Mouse (Mus musculus) heart, postnatal 0 days (tissue): ENCODE results near the gene Zfp708. TPM values are rescaled to one million over a fixed set of nuclear protein-coding genes. Genes with fewer than 3 reads are reported as not detected.

Experiments used
- ATAC-seq: fragments of 200-750 bp; cut with Nextera tagmentation; 2 replicates; pipeline ENCODE4 v1.8.0; 2017; ENCODE audit warnings: low read depth, moderate number of reproducible peaks, moderate library complexity; ENCODE audit not compliant: insufficient read depth
- DNase-seq: peaks from one replicate; pipeline ENCODE4 v3.0.0-alpha.2; 2016; ENCODE audit warnings: low spot score
- H3K27ac ChIP-seq: fragments of 300-500 bp; sonication (generic); 2 replicates; pipeline ENCODE4 v1.5.1; 2014; ENCODE audit warnings: low read depth, mild to moderate bottlenecking
- H3K27me3 ChIP-seq: fragments of 300-500 bp; sonication (generic); 2 replicates; pipeline ENCODE4 v1.6.1; 2014; ENCODE audit warnings: low read length, mixed read lengths; ENCODE audit not compliant: control insufficient read depth, insufficient read depth
- H3K36me3 ChIP-seq: fragments of 300-500 bp; sonication (generic); replicated peaks from 2 replicates; pipeline ENCODE4 v1.6.1; 2014; ENCODE audit warnings: low read length, mixed read lengths; ENCODE audit not compliant: control insufficient read depth, insufficient read depth
- H3K4me1 ChIP-seq: fragments of 300-500 bp; sonication (generic); 2 replicates; pipeline ENCODE4 v1.6.1; 2014; ENCODE audit warnings: antibody characterized with exemption; ENCODE audit not compliant: control insufficient read depth, insufficient read depth
- H3K4me2 ChIP-seq: fragments of 300-500 bp; sonication (generic); 2 replicates; pipeline ENCODE4 v1.6.1; 2014; ENCODE audit warnings: low read depth, mild to moderate bottlenecking, low read length, moderate library complexity
- H3K4me3 ChIP-seq: fragments of 300-500 bp; sonication (generic); 2 replicates; pipeline ENCODE4 v1.5.1; 2014; ENCODE audit warnings: low read depth, low read length
- H3K9ac ChIP-seq: fragments of 300-500 bp; sonication (generic); replicated peaks from 2 replicates; pipeline ENCODE4 v1.6.1; 2014; ENCODE audit warnings: low read depth, low read length, mixed read lengths
- H3K9me3 ChIP-seq: fragments of 300-500 bp; sonication (generic); replicated peaks from 2 replicates; pipeline ENCODE4 v1.6.1; 2016; ENCODE audit warnings: low read length; ENCODE audit not compliant: control insufficient read depth
- CTCF ChIP-seq: IDR thresholded peaks from 2 replicates; pipeline ENCODE4 v1.5.1; 2016; ENCODE audit warnings: antibody characterized with exemption, control low read depth, low read depth
- EP300 ChIP-seq: IDR thresholded peaks from 2 replicates; pipeline ENCODE4 v1.6.1; 2016; ENCODE audit warnings: antibody characterized with exemption, low read depth
- WGBS: fragments of 180-500 bp; shearing (Covaris S2); extraction: QIAGEN DNeasy Blood & Tissue Kit; methylation state at CpG from one replicate; pipeline ENCODE4 v1.1.7; 2014; 5-methylcytosine and 5-hydroxymethylcytosine counted together
- polyA plus RNA-seq: library from polyadenylated mRNA; unstranded; fragments of >200 nt; fragmentation: Nextera tagmentation; extraction: Ambion mirVana; gene quantifications from 2 replicates; pipeline ENCODE4 v1.2.1, GENCODE M21; 2015
- total RNA-seq: library from RNA; depleted of rRNA; stranded (reverse); fragments of >200 nt; gene quantifications from 2 replicates; pipeline ENCODE4 v1.2.3, GENCODE M21; 2014; ENCODE audit warnings: low replicate concordance

The Zfp708 gene
- total and polyA plus RNA-seq, 2 experiments from 2014 or later = 2.6 TPM; not detected in 1

DNA sequence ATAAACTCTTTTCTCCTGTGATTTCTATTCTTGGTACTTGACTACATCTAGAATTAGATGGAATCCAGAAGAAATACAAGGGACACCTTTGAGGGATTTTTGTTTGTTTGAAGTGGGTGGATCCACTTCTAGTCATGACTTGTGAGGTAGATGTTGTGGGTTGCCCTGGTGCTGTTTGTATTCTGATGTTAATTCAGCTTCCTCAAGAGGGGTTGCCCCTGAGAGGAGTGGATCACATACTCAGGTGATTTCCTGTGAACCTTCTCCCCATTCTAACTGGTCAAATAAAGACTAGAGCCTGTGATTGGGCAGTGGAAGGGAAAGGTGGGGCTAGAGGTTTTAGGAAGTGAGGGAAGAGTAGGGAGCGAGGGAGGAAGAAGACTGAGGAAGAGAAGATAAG is 15.8 kb downstream of the Zfp708 start:
- no peak for ATAC-seq
- Histone ChIP-seq H3K4me2 (peak overlapping the region; percentile 86), H3K27ac (peak overlapping the region; percentile 92), H3K36me3 (0 out of 2 replicates have a peak, but pooled peaks cover 5% of the 10 kb centered on the region), H3K4me1 (0 out of 2 replicates have a peak, but pooled peaks cover 8% of the 10 kb centered on the region), H3K27me3 (no peaks in the 10 kb centered on the region), H3K4me3 (peak overlapping the region; percentile 71), H3K9me3 (no peaks in the 10 kb centered on the region), H3K9ac (peak overlapping the region; percentile 78; the same call in 1 of the 2 replicates)
- WGBS = 63% methylated on average over 1 of the region's 1 CpGs
- DNase-seq = no peak
- TF ChIP-seq EP300 (no peak), CTCF (no peak)

DNA sequence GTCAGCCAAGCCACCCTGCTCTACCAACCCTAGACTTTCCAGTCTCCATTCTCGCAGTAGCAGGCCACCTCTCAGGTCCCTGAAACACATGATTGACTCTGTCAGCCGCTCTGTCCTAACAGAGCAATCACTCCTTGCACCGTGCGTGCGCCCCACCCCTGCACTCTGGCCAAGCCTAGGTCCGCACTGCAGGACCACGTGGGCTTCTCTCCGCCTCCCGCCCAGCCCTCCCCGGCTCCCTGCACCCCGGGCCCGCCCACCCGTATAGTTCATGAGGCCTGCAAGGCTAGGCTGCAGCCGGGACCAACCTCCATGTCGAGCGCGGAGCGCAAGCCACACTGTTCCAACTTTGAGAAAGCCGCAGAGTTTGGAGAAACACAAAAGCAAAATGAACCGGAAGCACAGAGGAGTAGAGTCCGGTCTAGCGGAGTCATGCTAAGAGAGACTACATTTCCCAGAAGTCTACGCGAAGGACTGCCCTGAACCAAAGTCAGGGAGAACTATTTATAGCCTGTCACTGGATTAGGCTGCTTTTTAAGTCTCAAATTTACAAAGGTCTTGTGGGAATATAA is 16.5 kb downstream of the Zfp708 start:
- 0 out of 2 replicates have a peak, but pooled peaks cover 6% of the 10 kb centered on the region for H3K36me3 ChIP-seq
- peak; percentile 99 for ATAC-seq
- peak overlapping the region; percentile 86 for H3K4me2 ChIP-seq
- no peaks in the 10 kb centered on the region for H3K9me3 ChIP-seq
- H3K27me3 ChIP-seq = no peaks in the 10 kb centered on the region
- H3K4me1 ChIP-seq = 0 out of 2 replicates have a peak, but pooled peaks cover 8% of the 10 kb centered on the region
- peak overlapping the region; percentile 71 for H3K4me3 ChIP-seq
- peak overlapping the region; percentile 92 for H3K27ac ChIP-seq
- under 1% methylated on average over 24 of the region's 24 CpGs for WGBS
- peak overlapping the region; percentile 78 for H3K9ac ChIP-seq
- TF ChIP-seq CTCF = no peak
- no peak for TF ChIP-seq EP300
- peak; percentile 93 for DNase-seq

DNA sequence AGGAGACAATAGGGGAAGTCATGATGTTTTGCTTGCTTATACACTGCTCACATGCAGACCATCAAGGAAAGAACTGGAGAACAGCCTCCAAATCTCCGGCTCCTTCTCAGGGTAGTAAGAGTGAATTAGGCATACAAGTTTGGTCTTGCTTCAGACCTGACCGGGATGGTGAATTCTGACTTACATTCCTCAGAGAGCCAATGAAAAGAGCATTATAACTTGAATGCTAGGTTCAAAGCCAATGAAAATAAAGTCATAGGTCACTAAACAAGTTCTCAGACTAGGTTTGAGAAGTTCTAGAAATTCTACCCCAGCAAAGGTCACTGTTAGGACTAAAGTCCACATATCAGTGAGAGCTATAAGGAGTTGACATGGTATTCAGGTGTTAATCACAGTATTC is 20.5 kb downstream of the Zfp708 start:
- Histone ChIP-seq H3K27ac (no peak overlapping the region), H3K4me1 (0 out of 2 replicates have a peak, but pooled peaks cover 7% of the 10 kb centered on the region), H3K27me3 (no peaks in the 10 kb centered on the region), H3K9me3 (peaks cover 10% of the 10 kb centered on the region; the same call in 1 of the 2 replicates), H3K4me3 (no peak overlapping the region), H3K36me3 (peaks cover 28% of the 10 kb centered on the region), H3K4me2 (no peak overlapping the region), H3K9ac (no peak overlapping the region)
- no peak for DNase-seq
- ATAC-seq = no peak
- 96% methylated on average over 2 of the region's 2 CpGs for WGBS
- TF ChIP-seq CTCF = no peak

DNA sequence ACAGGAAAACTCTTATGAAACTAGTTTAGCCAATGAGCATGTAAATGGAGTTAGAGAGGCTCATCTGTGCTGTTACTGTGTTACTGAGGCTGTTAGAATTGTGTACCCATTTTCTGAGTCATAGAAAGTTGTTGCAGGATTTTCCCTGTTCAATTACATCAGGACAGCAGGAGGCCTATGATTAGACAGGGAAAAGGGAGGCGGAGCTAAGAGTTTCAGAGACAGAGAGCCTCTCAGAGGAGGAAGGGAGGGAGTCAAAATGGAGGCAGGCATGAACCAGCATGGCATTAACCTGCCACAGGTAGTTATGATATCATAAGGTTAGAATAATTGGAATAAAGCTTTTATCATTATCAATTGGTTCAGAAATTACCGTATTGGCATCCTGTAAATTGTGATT is 25.0 kb downstream of the Zfp708 start:
- H3K4me2 ChIP-seq = no peak overlapping the region
- WGBS = 88% methylated on average over 2 of the region's 2 CpGs
- no peaks in the 10 kb centered on the region for H3K4me1 ChIP-seq
- peaks cover 50% of the 10 kb centered on the region for H3K36me3 ChIP-seq
- H3K9me3 ChIP-seq = peaks cover 29% of the 10 kb centered on the region
- no peak overlapping the region for H3K27ac ChIP-seq
- ATAC-seq (no peak), DNase-seq (no peak)
- TF ChIP-seq EP300 (no peak), CTCF (no peak)
- no peaks in the 10 kb centered on the region for H3K27me3 ChIP-seq
- H3K4me3 ChIP-seq = no peak overlapping the region
- no peak overlapping the region for H3K9ac ChIP-seq

DNA sequence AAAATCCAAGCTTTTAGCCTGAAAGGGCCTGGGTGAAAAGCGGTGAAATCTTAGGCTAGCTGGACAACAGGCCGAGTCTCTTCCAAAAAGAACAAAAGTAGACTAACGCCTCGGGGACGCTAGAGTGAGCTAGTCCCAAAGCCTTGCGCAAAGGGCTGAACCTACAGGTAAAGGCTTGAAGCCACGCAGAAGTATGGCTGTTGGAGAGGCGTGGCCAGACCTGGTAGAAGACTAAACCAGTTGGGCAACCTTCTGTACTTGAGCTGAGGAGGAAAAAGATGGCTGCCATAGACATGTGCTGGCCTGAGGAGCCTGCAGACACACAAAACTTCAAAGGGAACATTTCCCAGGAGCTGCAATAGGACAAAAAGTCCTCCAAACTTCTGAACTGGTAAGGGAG is 32.4 kb downstream of the Zfp708 start:
- no peak for TF ChIP-seq CTCF
- no peak for TF ChIP-seq EP300
- H3K27ac ChIP-seq = no peak overlapping the region
- no peaks in the 10 kb centered on the region for H3K27me3 ChIP-seq
- DNase-seq (no peak), ATAC-seq (no peak)
- H3K36me3 ChIP-seq = peaks cover 12% of the 10 kb centered on the region
- H3K4me2 ChIP-seq = no peak overlapping the region
- no peak overlapping the region for H3K4me3 ChIP-seq
- H3K9me3 ChIP-seq = peaks cover 15% of the 10 kb centered on the region
- 81% methylated on average over 8 of the region's 8 CpGs for WGBS
- H3K9ac ChIP-seq = no peak overlapping the region
- H3K4me1 ChIP-seq = peaks cover 2% of the 10 kb centered on the region

DNA sequence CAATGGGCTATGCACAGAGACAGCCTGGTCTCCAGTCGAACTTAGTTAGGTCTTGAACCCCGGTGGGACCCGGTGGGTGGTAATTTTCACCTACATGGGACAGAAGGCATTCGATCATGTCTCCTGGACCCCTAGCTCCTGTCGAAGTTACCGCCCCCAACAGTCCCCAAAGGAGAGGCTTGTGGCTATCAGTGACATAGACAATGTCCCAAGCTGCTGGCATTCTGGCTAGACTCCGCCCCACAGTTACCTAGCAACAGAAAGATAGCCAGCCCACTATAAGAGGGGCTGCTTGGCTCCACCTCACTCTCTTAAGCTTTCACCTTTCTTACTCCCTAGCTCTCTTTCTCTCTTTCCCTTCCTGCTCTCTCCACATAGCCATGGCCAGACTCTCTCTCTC is 35.3 kb downstream of the Zfp708 start:
- Histone ChIP-seq H3K9ac (no peak overlapping the region), H3K9me3 (0 out of 2 replicates have a peak, but pooled peaks cover 5% of the 10 kb centered on the region), H3K4me3 (no peak overlapping the region), H3K27me3 (no peaks in the 10 kb centered on the region), H3K4me1 (peaks cover 7% of the 10 kb centered on the region), H3K4me2 (no peak overlapping the region), H3K27ac (no peak overlapping the region), H3K36me3 (no peaks in the 10 kb centered on the region)
- no peak for ATAC-seq
- WGBS = 48% methylated on average over 7 of the region's 7 CpGs
- no peak for DNase-seq
- TF ChIP-seq EP300 (no peak), CTCF (no peak)
